Mouse (Mus musculus) forebrain, embryonic 14.5 days (tissue): ENCODE data around the gene Aig1. TPM values are rescaled to one million over a fixed set of nuclear protein-coding genes. Genes with fewer than 3 reads are reported as not detected.

ENCODE experiments used
- ATAC-seq: fragments of 200-750 bp; cut with Nextera tagmentation; 2 replicates; pipeline ENCODE4 v1.8.0; 2017; ENCODE audit warnings: mild to moderate bottlenecking, moderate library complexity
- DNase-seq: peaks from one replicate; pipeline ENCODE4 v3.0.0-alpha.2; 2015; ENCODE audit warnings: low spot score
- H3K27ac ChIP-seq: fragments of 300-500 bp; sonication (generic); 2 replicates; pipeline ENCODE4 v1.5.1; 2014; ENCODE audit warnings: low read depth, mild to moderate bottlenecking, control low read depth, low read length, moderate library complexity
- H3K27me3 ChIP-seq: fragments of 300-500 bp; sonication (generic); replicated peaks from 2 replicates; pipeline ENCODE4 v1.6.1; 2014; ENCODE audit warnings: low read length, control low read depth, mixed read lengths; ENCODE audit not compliant: control insufficient read depth, insufficient read depth
- H3K36me3 ChIP-seq: fragments of 300-500 bp; sonication (generic); 2 replicates; pipeline ENCODE4 v1.6.1; 2014; ENCODE audit warnings: low read length, control low read depth; ENCODE audit not compliant: control insufficient read depth, insufficient read depth
- H3K4me1 ChIP-seq: fragments of 300-500 bp; sonication (generic); 2 replicates; pipeline ENCODE4 v1.6.1; 2014; ENCODE audit warnings: antibody characterized with exemption, low read length, control low read depth; ENCODE audit not compliant: control insufficient read depth, insufficient read depth
- H3K4me2 ChIP-seq: fragments of 300-500 bp; sonication (generic); 2 replicates; pipeline ENCODE4 v1.6.1; 2014; ENCODE audit warnings: mild to moderate bottlenecking, control low read depth, low read length
- H3K4me3 ChIP-seq: fragments of 300-500 bp; sonication (generic); 2 replicates; pipeline ENCODE4 v1.5.1; 2014; ENCODE audit warnings: low read depth, low read length, control low read depth
- H3K9ac ChIP-seq: fragments of 300-500 bp; sonication (generic); 2 replicates; pipeline ENCODE4 v1.6.1; 2014; ENCODE audit warnings: mild to moderate bottlenecking, low read length, control low read depth, moderate library complexity
- H3K9me3 ChIP-seq: fragments of 300-500 bp; sonication (generic); replicated peaks from 2 replicates; pipeline ENCODE4 v1.6.1; 2016; ENCODE audit warnings: low read length, control low read depth, mixed read lengths; ENCODE audit not compliant: control insufficient read depth
- WGBS: fragments of 180-500 bp; shearing (Covaris S2); extraction: QIAGEN DNeasy Blood & Tissue Kit; methylation state at CpG from one replicate; pipeline ENCODE4 v1.1.7; 2014; 5-methylcytosine and 5-hydroxymethylcytosine counted together
- polyA plus RNA-seq: library from polyadenylated mRNA; unstranded; fragments of >200 nt; fragmentation: Nextera tagmentation; extraction: Ambion mirVana; gene quantifications from 2 replicates; pipeline ENCODE4 v1.2.1, GENCODE M21; 2014

Gene Aig1
- polyA plus RNA-seq, 1 experiment from 2014 or later = 59.5 TPM

- Histone ChIP-seq H3K9ac (no peak overlapping the region), H3K4me1 (no peaks in the 10 kb centered on the region), H3K4me3 (no peak overlapping the region), H3K27me3 (no peaks in the 10 kb centered on the region), H3K36me3 (no peaks in the 10 kb centered on the region), H3K9me3 (no peaks in the 10 kb centered on the region), H3K27ac (no peak overlapping the region), H3K4me2 (no peak overlapping the region)
- DNase-seq (no peak), ATAC-seq (no peak)
- WGBS = 79% methylated on average over 5 of the region's 5 CpGs
Measured at GRCm38 (mm10) chr10:13623735-13624134, 245.0 kb downstream of the Aig1 start.

DNA sequence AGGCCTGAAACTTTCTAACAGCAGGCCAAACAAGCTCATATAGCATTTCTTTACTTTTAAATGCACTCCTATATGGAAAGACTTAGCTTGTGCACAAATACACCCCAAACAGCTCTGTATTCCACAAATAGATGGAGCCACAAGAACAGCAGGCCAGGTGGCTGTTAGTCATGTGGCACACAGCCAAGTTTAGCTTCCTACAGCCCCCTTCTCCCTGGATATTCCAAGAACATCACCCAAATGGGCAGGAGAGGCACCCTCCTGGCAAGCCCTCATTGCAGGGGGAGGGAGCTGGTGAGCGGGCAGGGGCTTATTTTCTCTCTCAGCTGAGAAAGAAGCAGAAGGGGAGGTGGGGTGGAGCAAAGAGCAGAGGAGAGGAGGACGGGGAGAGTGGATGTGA, 267.9 kb downstream of the Aig1 start:
- H3K4me1 ChIP-seq = no peaks in the 10 kb centered on the region
- WGBS = 60% methylated on average over 2 of the region's 2 CpGs
- H3K4me2 ChIP-seq = no peak overlapping the region
- ATAC-seq (no peak), DNase-seq (no peak)
- no peaks in the 10 kb centered on the region for H3K9me3 ChIP-seq
- H3K9ac ChIP-seq = no peak overlapping the region
- no peaks in the 10 kb centered on the region for H3K27me3 ChIP-seq
- H3K27ac ChIP-seq = no peak overlapping the region
- H3K36me3 ChIP-seq = no peaks in the 10 kb centered on the region
- no peak overlapping the region for H3K4me3 ChIP-seq

- H3K4me3 ChIP-seq = no peak overlapping the region
- no peaks in the 10 kb centered on the region for H3K4me1 ChIP-seq
- no peaks in the 10 kb centered on the region for H3K9me3 ChIP-seq
- H3K36me3 ChIP-seq = no peaks in the 10 kb centered on the region
- no peak overlapping the region for H3K4me2 ChIP-seq
- H3K27ac ChIP-seq = no peak overlapping the region
- DNase-seq (peak; percentile 3), ATAC-seq (no peak; the same call in 1 of the 2 replicates)
- H3K27me3 ChIP-seq = no peaks in the 10 kb centered on the region
- H3K9ac ChIP-seq = no peak overlapping the region
- WGBS = 87% methylated on average over 8 of the region's 8 CpGs
Measured at GRCm38 (mm10) chr10:13597491-13597890, 271.3 kb downstream of the Aig1 start.

Other genes starting within 250 kb of the Aig1 start
- gene Hivep2, start 97.1 kb upstream of the Aig1 start, polyA plus RNA-seq = 21.1 and 36.8 TPM in 2 replicates